Mouse (Mus musculus) sigmoid colon, adult 10 weeks (tissue): Measurements from ENCODE around the gene C1s1. TPM values are rescaled to one million over a fixed set of nuclear protein-coding genes. Genes with fewer than 3 reads are reported as not detected.

Experiments
- polyA plus RNA-seq: library from polyadenylated mRNA; stranded (reverse); fragments of 350-450 nt; fragmentation: Illumina TruSeq; extraction: RNeasy Lipid Tissue Mini Kit (QIAGEN cat#74804); gene quantifications from one replicate; pipeline ENCODE4 v1.2.3, GENCODE M21; 2014; ENCODE audit warnings: low read depth, low replicate concordance

The C1s1 gene
- 103 TPM for polyA plus RNA-seq

GRCm38 (mm10) chr6:124542284-124542683 is at the start of gene C1s1:
TSS of gene C1s1 (minus strand) at chr6:124542359.

GRCm38 (mm10) chr6:124570026-124570425 is 27.9 kb upstream of the C1s1 start, which contains the start of gene C1rb:
TSS of gene C1rb (plus strand) at chr6:124570294.

DNA sequence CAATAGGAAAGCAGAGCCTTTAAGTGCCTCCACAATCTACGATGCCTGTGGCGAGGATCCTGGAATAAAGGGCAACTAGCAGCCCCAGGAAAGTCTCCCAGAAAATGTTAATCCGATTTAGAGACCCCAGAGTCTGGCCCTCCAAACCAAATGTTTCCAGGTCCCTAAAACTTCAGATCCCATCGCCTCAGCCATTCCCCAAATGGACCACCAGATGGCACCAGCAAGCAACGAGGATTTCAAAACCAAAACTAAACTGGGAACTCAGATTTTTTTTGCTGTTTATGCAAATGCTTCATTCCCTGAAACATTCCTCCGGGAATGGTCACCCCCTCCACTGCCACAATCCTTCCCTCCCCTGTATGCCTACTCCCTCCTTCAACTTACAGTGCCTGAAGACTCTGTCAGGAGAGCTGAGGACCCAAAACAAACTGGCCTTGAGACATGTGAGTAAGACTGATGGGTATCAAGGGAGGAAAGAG is 29.8 kb downstream of the C1s1 start, which contains the start of gene C1ra:
TSS of gene C1ra (plus strand) at position 51 of the 482 bp plus-strand sequence.

DNA sequence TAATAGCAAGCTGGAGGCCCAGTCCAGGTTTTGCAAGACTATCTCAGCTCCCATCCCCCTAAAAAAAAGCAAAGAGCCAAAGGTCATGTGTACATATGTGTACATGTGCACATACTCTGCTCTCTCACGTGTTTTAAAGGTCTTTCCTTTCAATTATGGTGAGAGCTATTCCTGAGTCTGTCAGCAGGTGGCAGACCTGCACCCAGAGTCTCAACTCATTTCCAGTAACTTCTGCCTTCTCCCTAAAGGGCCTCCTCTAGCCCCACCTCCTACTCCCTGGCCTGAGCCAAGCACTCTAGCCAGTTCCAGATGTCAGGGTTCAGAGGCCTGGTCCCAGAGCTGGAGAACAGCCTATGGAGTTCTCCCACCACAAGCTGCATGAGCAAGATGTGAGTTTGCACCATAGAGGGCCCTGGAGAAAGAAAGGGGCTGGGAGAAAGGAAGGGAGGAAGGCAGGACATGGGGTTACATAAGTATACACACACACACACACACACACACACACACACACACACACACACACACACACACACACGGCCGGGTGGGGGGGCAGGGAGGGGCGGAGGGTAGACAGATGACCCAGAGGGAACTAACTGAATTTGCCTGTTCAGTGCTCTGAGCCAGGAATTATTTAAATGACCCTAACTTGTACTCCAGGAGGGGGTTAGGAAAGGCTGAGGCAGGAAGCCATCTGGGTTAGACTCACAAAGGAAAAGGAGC is 49.2 kb downstream of the C1s1 start, which contains the start of gene C1rl:
TSS of gene C1rl (plus strand) at position 272 of the 720 bp plus-strand sequence.

Other genes starting within 250 kb of the C1s1 start
- 9.3 TPM for gene Cd163, start 237.7 kb downstream of the C1s1 start, polyA plus RNA-seq
- gene Pex5, start 127.3 kb downstream of the C1s1 start, polyA plus RNA-seq = 6.4 TPM
- gene Clstn3, start 77.6 kb downstream of the C1s1 start, polyA plus RNA-seq = not detected
- 1.1 TPM for gene C1rl, start 49.2 kb downstream of the C1s1 start, polyA plus RNA-seq
- gene C1ra, start 30.0 kb downstream of the C1s1 start, polyA plus RNA-seq = 11.3 TPM
- gene C1rb, start 27.9 kb upstream of the C1s1 start, polyA plus RNA-seq = not detected
- 0.16 TPM for gene C1s2, start 93.7 kb upstream of the C1s1 start, polyA plus RNA-seq
- gene Lpcat3, start 120.7 kb upstream of the C1s1 start, polyA plus RNA-seq = 44.6 TPM
- gene Emg1, start 169.8 kb upstream of the C1s1 start, polyA plus RNA-seq = 14.0 TPM
- 30.3 TPM for gene Phb2, start 170.0 kb upstream of the C1s1 start, polyA plus RNA-seq
- gene Ptpn6, start 196.4 kb upstream of the C1s1 start, polyA plus RNA-seq = 1.9 TPM
- gene Grcc10, start 199.0 kb upstream of the C1s1 start, polyA plus RNA-seq = 3.7 TPM
- gene Gm45234, start 213.7 kb upstream of the C1s1 start, polyA plus RNA-seq = not detected
- gene Atn1, start 214.2 kb upstream of the C1s1 start, polyA plus RNA-seq = 0.63 TPM
- 1.9 TPM for gene Eno2, start 227.3 kb upstream of the C1s1 start, polyA plus RNA-seq
- gene Lrrc23, start 237.4 kb upstream of the C1s1 start, polyA plus RNA-seq = 0.32 TPM